Mouse (Mus musculus) CH12.LX (cell line): ENCODE results near the gene Ccdc142.

Experiments
- CHD2 ChIP-seq: IDR thresholded peaks from 2 replicates; pipeline ENCODE4 v1.6.1; 2011; ENCODE audit warnings: low read length, improper control_type of control experiment
- CTCF ChIP-seq, 2 experiments: IDR thresholded peaks in 1 of 2; conservative IDR thresholded peaks in 1 of 2; 2 replicates each; pipeline ENCODE4 v1.5.1; 2011 to 2012; ENCODE audit warnings: low read depth in 2 of 2, low read length in 2 of 2, improper control_type of control experiment in 1 of 2, inconsistent platforms in 1 of 2, mild to moderate bottlenecking in 1 of 2, moderate library complexity in 1 of 2
- EP300 ChIP-seq: IDR thresholded peaks from 2 replicates; pipeline ENCODE4 v1.6.1; 2011; ENCODE audit warnings: low read length, improper control_type of control experiment
- ETS1 ChIP-seq: conservative IDR thresholded peaks from 2 replicates; pipeline ENCODE4 v1.6.1; 2012; ENCODE audit warnings: low read depth, mild to moderate bottlenecking, inconsistent platforms, low read length, improper control_type of control experiment, moderate library complexity
- GABPA ChIP-seq: IDR thresholded peaks from 2 replicates; pipeline ENCODE4 v1.6.1; 2012; ENCODE audit warnings: low read depth, low read length, improper control_type of control experiment, inconsistent platforms; ENCODE audit not compliant: insufficient replicate concordance
- MAX ChIP-seq: IDR thresholded peaks from 2 replicates; pipeline ENCODE4 v1.6.1; 2011; ENCODE audit warnings: low read length, improper control_type of control experiment
- NELFE ChIP-seq: IDR thresholded peaks from 2 replicates; pipeline ENCODE4 v1.6.1; 2011; ENCODE audit warnings: low read depth, low read length, improper control_type of control experiment
- POLR2A ChIP-seq: IDR thresholded peaks from 2 replicates; pipeline ENCODE4 v1.6.1; 2011; ENCODE audit warnings: low read depth, mild to moderate bottlenecking, improper control_type of control experiment, low read length
- RCOR1 ChIP-seq: conservative IDR thresholded peaks from 2 replicates; pipeline ENCODE4 v1.6.1; 2012; ENCODE audit warnings: low read depth, mild to moderate bottlenecking, inconsistent platforms, low read length, improper control_type of control experiment
- SIN3A ChIP-seq: IDR thresholded peaks from 2 replicates; pipeline ENCODE4 v1.6.1; 2012; ENCODE audit warnings: low read length, improper control_type of control experiment, inconsistent platforms
- SMC3 ChIP-seq: IDR thresholded peaks from 2 replicates; pipeline ENCODE4 v1.6.1; 2011; ENCODE audit warnings: low read depth, low read length, improper control_type of control experiment
- UBTF ChIP-seq: IDR thresholded peaks from 2 replicates; pipeline ENCODE4 v1.6.1; 2012; ENCODE audit warnings: low read depth, mild to moderate bottlenecking, inconsistent platforms, low read length, improper control_type of control experiment, moderate library complexity
- USF1 ChIP-seq: IDR thresholded peaks from 2 replicates; pipeline ENCODE4 v1.6.1; 2014; ENCODE audit warnings: low read depth, mild to moderate bottlenecking, inconsistent platforms, low read length, improper control_type of control experiment
- ZC3H11A ChIP-seq: IDR thresholded peaks from 2 replicates; pipeline ENCODE4 v1.6.1; 2012; ENCODE audit warnings: low read depth, mild to moderate bottlenecking, inconsistent platforms, low read length, improper control_type of control experiment

- peak; percentile 98 for TF ChIP-seq POLR2A
- TF ChIP-seq SMC3: peak; percentile 50
- peak in 1 of 2 experiments; percentile 63; a peak in 2 of 4 replicates for TF ChIP-seq CTCF (conservative IDR thresholded peaks at IDR 0.05 in 1 of 2, IDR thresholded peaks at IDR 0.05 in 1 of 2; ENCODE audit: low read depth in 2 of 2, low read length in 2 of 2)
- TF ChIP-seq RCOR1: no peak
- TF ChIP-seq SIN3A: peak; percentile 91
- TF ChIP-seq ZC3H11A: no peak
- peak; percentile 66 for TF ChIP-seq MAX
- no peak for TF ChIP-seq UBTF
- no peak for TF ChIP-seq USF1
- TF ChIP-seq ETS1: peak; percentile 32; the same call in 1 of the 2 replicates
- 0 out of 2 replicates have a peak, but pooled peaks have one; percentile 28 for TF ChIP-seq CHD2
- TF ChIP-seq NELFE: peak; percentile 98
- no peak for TF ChIP-seq GABPA
- no peak for TF ChIP-seq EP300
Observed at GRCm38 (mm10) chr6:83115011-83115671, 13.7 kb downstream of the Ccdc142 start, which contains the start of gene Mogs.
